Mouse (Mus musculus) lung, adult 2 months (tissue): ENCODE measurements around the gene Bsnd.

Experiments
- CTCF ChIP-seq: fragments of 200-500 bp; IDR thresholded peaks from 2 replicates; pipeline ENCODE4 v1.5.1; 2011; ENCODE audit warnings: mild to moderate bottlenecking, low read length, control low read depth; ENCODE audit not compliant: insufficient read depth
- POLR2A ChIP-seq: fragments of 200-500 bp; IDR thresholded peaks from 2 replicates; pipeline ENCODE4 v1.6.1; 2011; ENCODE audit warnings: low read depth, mild to moderate bottlenecking, control low read depth, low read length, borderline replicate concordance; ENCODE audit errors: extremely low read depth

- TF ChIP-seq POLR2A (no peak), CTCF (no peak)
Observed at GRCm38 (mm10) chr4:106437207-106437606, 54.9 kb downstream of the Bsnd start.
